Mouse (Mus musculus) bone marrow, adult 2 months (tissue): Measurements from ENCODE around the gene Dera.

Experiments
- CTCF ChIP-seq: fragments of 200-500 bp; IDR thresholded peaks from 2 replicates; pipeline ENCODE4 v1.5.1; 2011; ENCODE audit warnings: low read length, control low read depth; ENCODE audit not compliant: control insufficient read depth, insufficient read depth
- POLR2A ChIP-seq: fragments of 200-500 bp; IDR thresholded peaks from 2 replicates; pipeline ENCODE4 v1.6.1; 2011; ENCODE audit warnings: low read depth, mild to moderate bottlenecking, control low read depth, low read length, borderline replicate concordance; ENCODE audit not compliant: control insufficient read depth

DNA sequence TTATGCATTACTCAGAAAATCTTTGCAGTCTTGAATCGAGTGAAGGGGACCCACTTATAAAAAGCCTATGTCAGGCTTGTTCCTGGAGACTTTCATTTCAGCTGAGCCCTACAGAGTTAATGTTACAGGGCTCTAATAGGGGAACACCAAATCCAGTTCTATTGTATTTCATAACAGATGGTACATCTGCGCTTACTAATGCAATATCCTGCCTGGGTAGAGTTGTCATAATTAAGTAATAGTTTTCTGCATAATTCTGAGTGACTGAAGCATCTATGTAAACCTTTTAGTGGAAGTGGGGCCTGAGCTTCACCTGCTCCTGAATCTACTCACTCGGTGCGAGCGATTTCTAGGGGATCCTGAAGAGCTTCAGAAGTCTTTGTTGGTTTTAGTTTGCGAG is 131.3 kb downstream of the Dera start:
- TF ChIP-seq CTCF: no peak
- TF ChIP-seq POLR2A: no peak
